Mouse (Mus musculus): ENCODE results near the gene Stk31.

DNA sequence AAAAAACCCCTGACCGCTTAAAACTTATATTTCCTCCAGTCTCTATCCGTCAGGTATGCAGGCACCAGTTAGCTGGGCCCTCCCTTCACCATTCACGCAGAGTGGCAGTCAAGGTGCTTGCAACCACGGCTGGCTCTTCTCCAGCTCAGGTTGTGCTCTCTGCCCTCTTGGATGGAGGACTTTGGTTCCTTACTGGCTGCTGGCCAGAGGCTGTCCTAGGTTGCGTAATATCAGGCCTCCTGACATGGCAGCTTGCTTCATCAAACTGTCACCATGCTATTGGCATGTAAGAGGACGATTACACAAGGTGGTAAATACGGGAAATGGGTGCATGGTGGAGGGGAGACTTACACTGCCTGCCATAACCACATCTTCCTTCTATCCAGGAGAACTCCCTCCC is 45.6 kb upstream of the Stk31 start:
- TF ChIP-seq CTCF (IDR thresholded peaks at IDR 0.05 in 2 of 3, conservative IDR thresholded peaks at IDR 0.05 in 1 of 3; ENCODE audit: control insufficient read depth in 1 of 3, insufficient read depth in 1 of 3, low read depth in 2 of 3, low read length in 3 of 3, poor library complexity in 1 of 3, severe bottlenecking in 1 of 3) (no peak), KAT2A (conservative IDR thresholded peaks at IDR 0.05; ENCODE audit: low read depth, low read length) (no peak), TCF12 (IDR thresholded peaks at IDR 0.05; ENCODE audit: low read depth, low read length) (no peak), CHD2 (IDR thresholded peaks at IDR 0.05; ENCODE audit: low read length) (no peak), ZNF384 (IDR thresholded peaks at IDR 0.05; ENCODE audit: low read depth, low read length) (no peak), BHLHE40 (IDR thresholded peaks at IDR 0.05; ENCODE audit: borderline replicate concordance, low read depth, low read length) (no peak), EP300 (IDR thresholded peaks at IDR 0.05; ENCODE audit: low read depth in 1 of 2, low read length in 2 of 2) (no peak), USF1 (IDR thresholded peaks at IDR 0.05; ENCODE audit: low read depth, low read length) (no peak), POLR2A (IDR thresholded peaks at IDR 0.05; ENCODE audit: control insufficient read depth in 1 of 2, insufficient read depth in 1 of 2, low read depth in 1 of 2, low read length in 2 of 2, poor library complexity in 1 of 2) (no peak), JUND (IDR thresholded peaks at IDR 0.05; ENCODE audit: low read depth, low read length) (no peak), POLR2AphosphoS2 (IDR thresholded peaks at IDR 0.05; ENCODE audit: low read length) (no peak)
